Mouse (Mus musculus): ENCODE data around the gene Gm20388. TPM values are rescaled to one million over a fixed set of nuclear protein-coding genes. Genes with fewer than 3 reads are reported as not detected.
A peak's percentile ranks its signal among the peaks of the same experiment; 100 is the strongest.

The Gm20388 gene
- polyA plus RNA-seq, 1 experiment: 49.7 TPM

DNA sequence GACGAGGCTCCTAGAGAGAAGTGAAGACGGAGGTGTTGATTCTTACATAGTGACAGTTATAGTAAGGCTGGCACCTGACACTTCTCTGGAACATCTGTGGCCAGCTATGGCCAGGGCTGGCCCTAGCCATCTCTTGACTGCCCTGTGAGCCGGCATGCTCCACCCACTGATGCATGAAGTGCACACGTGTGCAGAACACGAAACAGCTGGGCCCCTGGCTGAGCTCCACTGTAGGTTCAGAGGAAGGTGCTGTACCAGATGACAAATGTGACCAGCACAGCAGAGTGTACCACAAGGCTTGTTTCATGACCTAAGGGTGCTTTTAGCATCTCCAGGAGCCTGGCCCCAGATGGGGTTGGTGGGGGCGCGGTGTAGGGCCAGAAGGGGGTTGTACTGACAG, 83.5 kb downstream of the Gm20388 start:
- Histone ChIP-seq H3K27me3 (replicated peaks; ENCODE audit: control insufficient read depth, insufficient read depth, low read length) (no peaks in the 10 kb centered on the region), H3K36me3 (ENCODE audit: control insufficient read depth, insufficient read depth, low read length) (no peaks in the 10 kb centered on the region), H3K27ac (ENCODE audit: insufficient read depth, low read depth, low read length) (no peak overlapping the region), H3K4me3 (ENCODE audit: insufficient read depth, low read depth, low read length) (no peak overlapping the region; the same call in 1 of the 2 replicates), H3K4me1 (ENCODE audit: control insufficient read depth, insufficient read depth, low read length) (no peaks in the 10 kb centered on the region)
- 52% methylated on average over 7 of the region's 7 CpGs for WGBS
- no peak for DNase-seq
- TF ChIP-seq CTCF (conservative IDR thresholded peaks at IDR 0.05; ENCODE audit: insufficient read depth, insufficient read length, low read depth, low read length): no peak

DNA sequence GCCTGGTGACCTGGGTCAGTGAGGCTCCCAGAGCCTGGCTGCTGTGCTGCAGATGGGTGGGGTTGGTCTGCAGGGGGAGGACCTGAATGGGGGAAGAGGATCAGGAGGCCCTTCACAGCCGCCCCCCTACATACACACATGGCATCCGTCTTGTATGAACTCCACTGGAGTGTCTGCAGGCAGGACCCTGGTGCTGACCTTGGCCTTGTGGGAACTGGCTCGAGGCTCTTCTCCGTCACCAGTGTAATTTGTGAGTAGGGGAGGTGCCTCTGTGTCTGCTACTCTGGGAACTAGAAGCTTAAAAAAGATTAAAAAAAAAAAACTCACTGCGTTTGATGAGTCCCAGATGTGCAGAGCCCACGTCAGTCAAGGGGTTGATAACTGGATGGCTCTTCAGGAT, 83.9 kb downstream of the Gm20388 start:
- WGBS: 73% methylated on average over 6 of the region's 6 CpGs

DNA sequence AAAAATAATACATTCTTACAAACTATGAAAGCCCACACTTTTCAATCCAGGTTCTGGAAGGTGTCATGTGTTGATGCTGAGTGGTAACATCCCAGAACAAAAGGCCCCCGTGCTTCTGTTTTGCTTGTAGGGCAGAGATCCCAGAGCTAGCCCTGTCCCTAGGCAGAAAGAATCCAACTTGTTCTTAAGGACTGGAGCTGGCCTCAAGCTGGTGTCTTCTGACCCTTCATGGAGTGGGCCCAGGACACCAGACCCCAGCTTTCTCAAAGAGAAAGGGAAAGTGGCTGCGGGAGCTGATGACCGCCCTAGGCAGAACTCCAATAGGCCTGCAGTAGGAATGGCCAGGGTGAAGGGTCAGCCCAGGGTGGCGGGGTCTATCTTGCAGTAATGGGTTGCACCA, 86.6 kb downstream of the Gm20388 start:
- H3K36me3 ChIP-seq (ENCODE audit: control insufficient read depth, insufficient read depth, low read length): no peaks in the 10 kb centered on the region
- no peak overlapping the region for H3K4me3 ChIP-seq (ENCODE audit: insufficient read depth, low read depth, low read length)
- no peak for TF ChIP-seq CTCF (conservative IDR thresholded peaks at IDR 0.05; ENCODE audit: insufficient read depth, insufficient read length, low read depth, low read length)
- no peak for TF ChIP-seq POLR2A (IDR thresholded peaks at IDR 0.05; ENCODE audit: low read depth, low read length)
- no peaks in the 10 kb centered on the region for H3K27me3 ChIP-seq (replicated peaks; ENCODE audit: control insufficient read depth, insufficient read depth, low read length)
- 82% methylated on average over 4 of the region's 4 CpGs for WGBS
- no peak overlapping the region for H3K27ac ChIP-seq (ENCODE audit: insufficient read depth, low read depth, low read length)
- DNase-seq: peak; percentile 32
- peaks cover 11% of the 10 kb centered on the region; the same call in 1 of the 2 replicates for H3K4me1 ChIP-seq (ENCODE audit: control insufficient read depth, insufficient read depth, low read length)

More for the DNA sequence above, 83.9 kb downstream of the Gm20388 start:
- DNase-seq: peak; percentile 30
- no peaks in the 10 kb centered on the region for H3K27me3 ChIP-seq (replicated peaks; ENCODE audit: control insufficient read depth, insufficient read depth, low read length)
- H3K4me3 ChIP-seq (ENCODE audit: insufficient read depth, low read depth, low read length): no peak overlapping the region
- H3K4me1 ChIP-seq (ENCODE audit: control insufficient read depth, insufficient read depth, low read length): no peaks in the 10 kb centered on the region
- H3K36me3 ChIP-seq (ENCODE audit: control insufficient read depth, insufficient read depth, low read length): no peaks in the 10 kb centered on the region
- TF ChIP-seq CTCF (conservative IDR thresholded peaks at IDR 0.05; ENCODE audit: insufficient read depth, insufficient read length, low read depth, low read length): no peak
- no peak for TF ChIP-seq POLR2A (IDR thresholded peaks at IDR 0.05; ENCODE audit: low read depth, low read length)
- no peak overlapping the region for H3K27ac ChIP-seq (ENCODE audit: insufficient read depth, low read depth, low read length)

DNA sequence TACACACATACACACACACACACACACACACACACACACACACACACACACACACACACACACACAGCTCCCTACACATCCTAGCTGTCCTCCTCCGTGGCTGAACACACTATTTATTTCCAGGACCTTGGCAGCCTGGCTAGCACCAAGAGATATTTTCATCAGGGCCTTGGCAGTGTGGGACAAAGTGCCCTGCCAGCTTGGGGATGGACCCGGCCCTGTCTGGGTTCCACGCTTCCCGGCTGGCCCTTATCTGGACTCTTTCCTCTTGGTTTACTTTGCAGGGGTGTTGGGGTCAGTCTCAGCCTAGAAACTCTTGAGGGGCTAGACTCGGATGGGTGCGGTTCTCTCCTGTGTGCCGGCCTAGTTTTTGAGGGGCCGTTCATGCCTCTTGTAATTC, 89.8 kb downstream of the Gm20388 start:
- peaks cover 34% of the 10 kb centered on the region for H3K4me1 ChIP-seq (ENCODE audit: control insufficient read depth, insufficient read depth, low read length)
- TF ChIP-seq POLR2A (IDR thresholded peaks at IDR 0.05; ENCODE audit: low read depth, low read length): no peak
- 70% methylated on average over 8 of the region's 8 CpGs for WGBS
- no peak overlapping the region for H3K27ac ChIP-seq (ENCODE audit: insufficient read depth, low read depth, low read length)
- H3K27me3 ChIP-seq (replicated peaks; ENCODE audit: control insufficient read depth, insufficient read depth, low read length): no peaks in the 10 kb centered on the region
- H3K36me3 ChIP-seq (ENCODE audit: control insufficient read depth, insufficient read depth, low read length): no peaks in the 10 kb centered on the region
- H3K4me3 ChIP-seq (ENCODE audit: insufficient read depth, low read depth, low read length): no peak overlapping the region
- DNase-seq: no peak

DNA sequence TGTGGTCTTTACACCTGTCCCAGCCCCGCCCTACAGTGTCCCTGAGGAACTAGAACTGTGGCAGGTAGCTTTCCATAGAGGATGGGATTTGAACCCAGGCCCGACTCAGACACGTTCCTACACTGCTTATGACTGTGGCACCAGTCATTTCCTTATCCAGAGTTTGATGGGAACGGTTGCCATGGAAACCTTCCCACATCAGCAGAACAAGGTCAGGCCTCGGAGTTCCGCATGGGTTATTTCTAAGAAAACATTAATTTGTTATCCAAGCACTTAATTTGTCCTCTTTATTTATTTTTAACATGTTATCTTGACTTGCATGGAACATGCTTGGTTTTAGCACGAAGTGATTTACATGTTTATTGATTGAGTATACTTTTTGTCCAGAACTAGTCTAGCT, 91.1 kb downstream of the Gm20388 start:
- DNase-seq: peak; percentile 95
- Histone ChIP-seq H3K27me3 (replicated peaks; ENCODE audit: control insufficient read depth, insufficient read depth, low read length) (no peaks in the 10 kb centered on the region), H3K4me3 (ENCODE audit: insufficient read depth, low read depth, low read length) (no peak overlapping the region), H3K27ac (ENCODE audit: insufficient read depth, low read depth, low read length) (no peak overlapping the region), H3K4me1 (ENCODE audit: control insufficient read depth, insufficient read depth, low read length) (peaks cover 34% of the 10 kb centered on the region), H3K36me3 (ENCODE audit: control insufficient read depth, insufficient read depth, low read length) (no peaks in the 10 kb centered on the region)
- no peak for TF ChIP-seq CTCF (conservative IDR thresholded peaks at IDR 0.05; ENCODE audit: insufficient read depth, insufficient read length, low read depth, low read length)
- no peak for TF ChIP-seq POLR2A (IDR thresholded peaks at IDR 0.05; ENCODE audit: low read depth, low read length)
- 26% methylated on average over 7 of the region's 7 CpGs for WGBS

DNA sequence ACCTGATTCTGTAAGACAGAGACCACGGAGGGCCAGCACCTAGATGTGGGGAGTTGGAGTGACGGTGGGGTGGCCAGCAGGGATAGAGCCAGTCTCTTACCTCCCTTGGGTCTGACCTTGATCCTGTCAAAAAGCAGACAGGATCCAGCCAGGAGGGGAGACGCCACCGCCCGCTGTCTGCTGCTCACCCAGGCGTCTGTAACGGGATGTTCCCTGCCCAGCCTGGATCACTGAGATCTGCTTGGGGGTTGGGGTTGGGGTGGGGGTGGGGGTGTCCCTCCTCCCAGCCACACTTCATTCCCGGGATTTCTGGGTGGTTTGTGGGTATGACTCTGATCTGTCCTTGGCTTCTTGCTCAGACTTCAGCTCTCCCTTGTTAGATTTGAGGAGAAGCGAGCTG, 91.7 kb downstream of the Gm20388 start:
- TF ChIP-seq CTCF (conservative IDR thresholded peaks at IDR 0.05; ENCODE audit: insufficient read depth, insufficient read length, low read depth, low read length) (no peak), POLR2A (IDR thresholded peaks at IDR 0.05; ENCODE audit: low read depth, low read length) (no peak)
- H3K27ac ChIP-seq (ENCODE audit: insufficient read depth, low read depth, low read length): peak overlapping the region; percentile 89
- DNase-seq: peak; percentile 62

DNA sequence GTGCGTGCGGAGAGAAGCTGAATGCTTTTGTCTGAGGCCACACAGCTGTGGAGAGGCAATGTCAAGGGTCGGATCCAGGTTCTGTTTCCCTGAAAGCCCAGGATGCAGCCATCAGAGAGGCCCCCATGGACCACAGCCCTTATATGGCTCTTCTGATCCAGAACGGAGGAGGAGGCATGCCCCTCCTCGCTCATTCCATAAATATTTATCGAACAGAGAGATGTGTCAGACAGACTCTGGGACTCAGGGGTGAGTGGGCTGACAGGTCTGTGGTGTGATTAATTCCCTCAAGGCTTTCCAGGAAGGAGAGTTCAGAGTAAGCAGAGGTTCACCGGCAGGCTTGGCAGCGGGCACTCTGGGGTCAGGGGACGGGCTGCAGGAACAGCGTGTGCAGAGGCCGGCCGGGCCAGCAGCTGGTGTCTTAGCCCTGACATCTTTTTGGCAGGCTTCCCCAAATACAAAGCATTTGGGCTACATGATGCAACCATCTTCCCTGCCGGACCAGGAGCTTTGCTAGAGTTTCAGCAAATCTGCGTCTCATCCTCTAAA, 93.6 kb downstream of the Gm20388 start:
- peak overlapping the region; percentile 6; the same call in 1 of the 2 replicates for H3K27ac ChIP-seq (ENCODE audit: insufficient read depth, low read depth, low read length)
- DNase-seq: peak; percentile 96
- peaks cover 34% of the 10 kb centered on the region for H3K4me1 ChIP-seq (ENCODE audit: control insufficient read depth, insufficient read depth, low read length)

More for the DNA sequence above, 91.7 kb downstream of the Gm20388 start:
- WGBS: 44% methylated on average over 9 of the region's 9 CpGs
- Histone ChIP-seq H3K27me3 (replicated peaks; ENCODE audit: control insufficient read depth, insufficient read depth, low read length) (no peaks in the 10 kb centered on the region), H3K4me1 (ENCODE audit: control insufficient read depth, insufficient read depth, low read length) (peaks cover 34% of the 10 kb centered on the region), H3K4me3 (ENCODE audit: insufficient read depth, low read depth, low read length) (no peak overlapping the region), H3K36me3 (ENCODE audit: control insufficient read depth, insufficient read depth, low read length) (no peaks in the 10 kb centered on the region)

More for the DNA sequence above, 93.6 kb downstream of the Gm20388 start:
- H3K36me3 ChIP-seq (ENCODE audit: control insufficient read depth, insufficient read depth, low read length): no peaks in the 10 kb centered on the region
- TF ChIP-seq CTCF (conservative IDR thresholded peaks at IDR 0.05; ENCODE audit: insufficient read depth, insufficient read length, low read depth, low read length) (no peak), POLR2A (IDR thresholded peaks at IDR 0.05; ENCODE audit: low read depth, low read length) (no peak)
- H3K4me3 ChIP-seq (ENCODE audit: insufficient read depth, low read depth, low read length): no peak overlapping the region
- 22% methylated on average over 14 of the region's 14 CpGs for WGBS
- no peaks in the 10 kb centered on the region for H3K27me3 ChIP-seq (replicated peaks; ENCODE audit: control insufficient read depth, insufficient read depth, low read length)

All from kidney, adult 2 months (tissue).